Comparison of ENCODE assay signal across 11 mouse cellular contexts in genomic region chr15:98791221-98791620, GRCm38 (mm10). TPM values are rescaled to one million over a fixed set of nuclear protein-coding genes. Genes with fewer than 3 reads are reported as not detected.
DNase-seq lines count a peak whose midpoint lies in the region; ATAC-seq lines count a peak whose summit lies in the region.
"Had no signal": no experiment of that assay in that cellular context is flagged by ENCODE, and none has a peak within 500 bp of the region (broad histone marks: within the 10 kb centered on the region; RNA-seq: fewer than 3 reads in every experiment).

No protein-coding gene starts in this region.

- peaks cover 14% of the 10 kb centered on the region; the same call in 1 of the 2 replicates for H3K4me1 ChIP-seq in kidney, embryonic 14.5 days (ENCODE audit: control insufficient read depth, insufficient read depth, low read length)
- H3K4me1 ChIP-seq in embryonic facial prominence, embryonic 11.5 days (ENCODE audit: control insufficient read depth, insufficient read depth, low read length), result no peaks in the 10 kb centered on the region; the same call in 1 of the 2 replicates
- peaks cover 10% of the 10 kb centered on the region for H3K4me1 ChIP-seq in intestine, embryonic 14.5 days (replicated peaks; ENCODE audit: control insufficient read depth, insufficient read depth, low read length)
- peaks cover 27% of the 10 kb centered on the region for H3K4me1 ChIP-seq in neural tube, embryonic 12.5 days

- no peak overlapping the region for H3K27ac ChIP-seq in kidney, embryonic 14.5 days (ENCODE audit: low read depth, low read length)
- no peak overlapping the region for H3K27ac ChIP-seq in embryonic facial prominence, embryonic 11.5 days (replicated peaks; ENCODE audit: low read depth, low read length)
- H3K27ac ChIP-seq in intestine, embryonic 14.5 days (ENCODE audit: low read depth), result no peak overlapping the region
- no peak overlapping the region for H3K27ac ChIP-seq in neural tube, embryonic 12.5 days
- H3K27ac ChIP-seq: macrophage had no signal

- H3K27me3 ChIP-seq in kidney, embryonic 14.5 days (ENCODE audit: control insufficient read depth, insufficient read depth, low read length), result peaks cover 85% of the 10 kb centered on the region
- peaks cover 86% of the 10 kb centered on the region for H3K27me3 ChIP-seq in embryonic facial prominence, embryonic 11.5 days (ENCODE audit: control insufficient read depth, insufficient read depth, low read length)
- peaks cover 91% of the 10 kb centered on the region for H3K27me3 ChIP-seq in intestine, embryonic 14.5 days (replicated peaks; ENCODE audit: control insufficient read depth, insufficient read depth, low read length)
- H3K27me3 ChIP-seq in neural tube, embryonic 12.5 days (replicated peaks), result peaks cover 97% of the 10 kb centered on the region

- no peak for ATAC-seq in kidney, embryonic 14.5 days (ENCODE audit: low FRiP score, low TSS enrichment)
- ATAC-seq in embryonic facial prominence, embryonic 11.5 days (replicated peaks; ENCODE audit: insufficient number of reproducible peaks, low FRiP score, low TSS enrichment, low read depth), result no peak
- ATAC-seq in intestine, embryonic 14.5 days (replicated peaks; ENCODE audit: low FRiP score, low TSS enrichment, low read depth), result no peak
- no peak for ATAC-seq in neural tube, embryonic 12.5 days (ENCODE audit: low FRiP score, low read depth)
- ATAC-seq: Patski had no signal

- WGBS in kidney, embryonic 14.5 days, result under 1% methylated on average over 12 of the region's 12 CpGs
- under 1% methylated on average over 12 of the region's 12 CpGs for WGBS in embryonic facial prominence, embryonic 11.5 days
- under 1% methylated on average over 12 of the region's 12 CpGs for WGBS in intestine, embryonic 14.5 days
- 1% methylated on average over 12 of the region's 12 CpGs for WGBS in neural tube, embryonic 12.5 days

- no peaks in the 10 kb centered on the region for H3K9me3 ChIP-seq in kidney, embryonic 14.5 days (ENCODE audit: control insufficient read depth, low read length)
- no peaks in the 10 kb centered on the region; the same call in 1 of the 2 replicates for H3K9me3 ChIP-seq in embryonic facial prominence, embryonic 11.5 days (replicated peaks; ENCODE audit: control insufficient read depth, low read length)
- H3K9me3 ChIP-seq in intestine, embryonic 14.5 days (ENCODE audit: control insufficient read depth, low read length), result no peaks in the 10 kb centered on the region
- H3K9me3 ChIP-seq in neural tube, embryonic 12.5 days, result no peaks in the 10 kb centered on the region

- no peaks in the 10 kb centered on the region for H3K36me3 ChIP-seq in kidney, embryonic 14.5 days (ENCODE audit: control insufficient read depth, insufficient read depth, low read length)
- H3K36me3 ChIP-seq in embryonic facial prominence, embryonic 11.5 days (replicated peaks; ENCODE audit: control insufficient read depth, insufficient read depth, low read depth, low read length), result no peaks in the 10 kb centered on the region
- H3K36me3 ChIP-seq in intestine, embryonic 14.5 days (ENCODE audit: control insufficient read depth, insufficient read depth, low read length), result no peaks in the 10 kb centered on the region
- H3K36me3 ChIP-seq in neural tube, embryonic 12.5 days, result no peaks in the 10 kb centered on the region

- H3K9ac ChIP-seq in kidney, embryonic 14.5 days (ENCODE audit: low read depth, low read length), result no peak overlapping the region
- H3K9ac ChIP-seq in embryonic facial prominence, embryonic 11.5 days (replicated peaks; ENCODE audit: low read length), result no peak overlapping the region
- H3K9ac ChIP-seq in intestine, embryonic 14.5 days (ENCODE audit: low read length), result no peak overlapping the region
- H3K9ac ChIP-seq in neural tube, embryonic 12.5 days, result no peak overlapping the region

- H3K4me2 ChIP-seq in kidney, embryonic 14.5 days (replicated peaks; ENCODE audit: low read depth, low read length), result no peak overlapping the region
- H3K4me2 ChIP-seq in embryonic facial prominence, embryonic 11.5 days (ENCODE audit: low read depth, low read length), result no peak overlapping the region; the same call in 1 of the 2 replicates
- H3K4me2 ChIP-seq in intestine, embryonic 14.5 days (ENCODE audit: low read length), result peak overlapping the region; percentile 31
- H3K4me2 ChIP-seq in neural tube, embryonic 12.5 days (replicated peaks), result peak overlapping the region; percentile 53

- no peak for DNase-seq in kidney, adult 8-10 months
- DNase-seq in embryonic facial prominence, embryonic 11.5 days (ENCODE audit: low spot score), result peak; percentile 33
- no peak for DNase-seq in intestine, embryonic 14.5 days (ENCODE audit: low spot score)
- DNase-seq in right cerebral cortex, adult 18-20 months, result no peak
- no peak for DNase-seq in ovary, adult 18-20 months (ENCODE audit: low spot score)
- DNase-seq in layer of hippocampus, adult 8-10 months (ENCODE audit: low spot score in 2 of 2), result no peak
- DNase-seq: cerebellum, postnatal 36 days had no signal

- peak overlapping the region; percentile 17; the same call in 1 of the 2 replicates for H3K4me3 ChIP-seq in kidney, embryonic 14.5 days (ENCODE audit: low read length)
- no peak overlapping the region; the same call in 1 of the 2 replicates for H3K4me3 ChIP-seq in embryonic facial prominence, embryonic 11.5 days (ENCODE audit: low read depth, low read length)
- H3K4me3 ChIP-seq in intestine, embryonic 14.5 days (ENCODE audit: low read depth, low read length), result peak overlapping the region; percentile 18; the same call in 1 of the 2 replicates
- H3K4me3 ChIP-seq in neural tube, embryonic 12.5 days, result peak overlapping the region; percentile 18; the same call in 1 of the 2 replicates

RNA-seq across cellular contexts. Expression of gene Wnt1, which starts 1.6 kb away (rescaled TPM):
- polyA plus RNA-seq in kidney, embryonic 14.5 days (2014; fragmentation: Nextera tagmentation; extraction: Ambion mirVana), result not detected in 2 replicates
- polyA plus RNA-seq in embryonic facial prominence, embryonic 11.5 days (2014; fragmentation: Nextera tagmentation; extraction: Ambion mirVana), result 0.28 and 0.33 TPM in 2 replicates
- not detected in 2 replicates for polyA plus RNA-seq in intestine, embryonic 14.5 days (2014; fragmentation: Nextera tagmentation; extraction: Ambion mirVana)
- polyA plus RNA-seq in neural tube, embryonic 12.5 days (2016; fragmentation: Nextera tagmentation; extraction: Ambion mirVana), result 7.5 and 12.3 TPM in 2 replicates
- total RNA-seq in layer of hippocampus, adult 8-10 months (2022), result not detected
- polyA plus RNA-seq: macrophage, Patski had no signal

RNA-seq across cellular contexts. Expression of gene Wnt10b, which starts 13.3 kb away (rescaled TPM):
- polyA plus RNA-seq in kidney, embryonic 14.5 days (2014; fragmentation: Nextera tagmentation; extraction: Ambion mirVana), result not detected in 2 replicates
- 1.6 and 2.3 TPM in 2 replicates for polyA plus RNA-seq in embryonic facial prominence, embryonic 11.5 days (2014; fragmentation: Nextera tagmentation; extraction: Ambion mirVana)
- polyA plus RNA-seq in intestine, embryonic 14.5 days (2014; fragmentation: Nextera tagmentation; extraction: Ambion mirVana), result 0.12 TPM in 1 of 2 replicates, not detected in the other
- 0.26 and 0.53 TPM in 2 replicates for polyA plus RNA-seq in neural tube, embryonic 12.5 days (2016; fragmentation: Nextera tagmentation; extraction: Ambion mirVana)
- total RNA-seq in layer of hippocampus, adult 8-10 months (2022), result under 1 TPM; 0.16 to 0.59 (median 0.41) TPM
- polyA plus RNA-seq: macrophage, Patski had no signal

RNA-seq across cellular contexts. Expression of gene Ddn, which starts 18.1 kb away (rescaled TPM):
- 1.4 TPM in 2 replicates for polyA plus RNA-seq in kidney, embryonic 14.5 days (2014; fragmentation: Nextera tagmentation; extraction: Ambion mirVana)
- 0.26 and 0.27 TPM in 2 replicates for polyA plus RNA-seq in embryonic facial prominence, embryonic 11.5 days (2014; fragmentation: Nextera tagmentation; extraction: Ambion mirVana)
- polyA plus RNA-seq in intestine, embryonic 14.5 days (2014; fragmentation: Nextera tagmentation; extraction: Ambion mirVana), result not detected in 2 replicates
- 0.47 and 0.82 TPM in 2 replicates for polyA plus RNA-seq in neural tube, embryonic 12.5 days (2016; fragmentation: Nextera tagmentation; extraction: Ambion mirVana)
- total RNA-seq in layer of hippocampus, adult 8-10 months (2022), result 1,000 to 10,000 TPM; 1,258 to 1,383 (median 1,345) TPM
- polyA plus RNA-seq: macrophage, Patski had no signal

RNA-seq across cellular contexts. Expression of gene Arf3, which starts 28.2 kb away (rescaled TPM):
- polyA plus RNA-seq in kidney, embryonic 14.5 days (2014; fragmentation: Nextera tagmentation; extraction: Ambion mirVana), result 29.8 and 39.7 TPM in 2 replicates
- 24.5 and 28.7 TPM in 2 replicates for polyA plus RNA-seq in embryonic facial prominence, embryonic 11.5 days (2014; fragmentation: Nextera tagmentation; extraction: Ambion mirVana)
- 34.6 and 37.1 TPM in 2 replicates for polyA plus RNA-seq in intestine, embryonic 14.5 days (2014; fragmentation: Nextera tagmentation; extraction: Ambion mirVana)
- 69.7 and 77.4 TPM in 2 replicates for polyA plus RNA-seq in neural tube, embryonic 12.5 days (2016; fragmentation: Nextera tagmentation; extraction: Ambion mirVana)
- 100 to 1,000 TPM; 730 to 835 (median 787) TPM for total RNA-seq in layer of hippocampus, adult 8-10 months (2022)

RNA-seq across cellular contexts. Expression of gene Prkag1, which starts 40.1 kb away (rescaled TPM):
- polyA plus RNA-seq in kidney, embryonic 14.5 days (2014; fragmentation: Nextera tagmentation; extraction: Ambion mirVana), result 67.8 and 83.7 TPM in 2 replicates
- 69.8 and 73.1 TPM in 2 replicates for polyA plus RNA-seq in embryonic facial prominence, embryonic 11.5 days (2014; fragmentation: Nextera tagmentation; extraction: Ambion mirVana)
- polyA plus RNA-seq in intestine, embryonic 14.5 days (2014; fragmentation: Nextera tagmentation; extraction: Ambion mirVana), result 77.0 and 77.3 TPM in 2 replicates
- 70.1 and 79.2 TPM in 2 replicates for polyA plus RNA-seq in neural tube, embryonic 12.5 days (2016; fragmentation: Nextera tagmentation; extraction: Ambion mirVana)
- 10 to 100 TPM; 49.0 to 55.2 (median 50.2) TPM for total RNA-seq in layer of hippocampus, adult 8-10 months (2022)

Comparison
In these comparisons a context has a peak if more than half of its experiments do, and no peak if none do; other contexts are left out.
1. H3K4me2 ChIP-seq: peak in intestine, embryonic 14.5 days (single experiment) and neural tube, embryonic 12.5 days (single experiment); none in kidney, embryonic 14.5 days (single experiment) and embryonic facial prominence, embryonic 11.5 days (single experiment).